Mouse (Mus musculus) activated CD4-positive, CD25-positive, alpha-beta regulatory T cell, adult 4 months (primary cell): ENCODE measurements around the gene Vps35l. TPM values are rescaled to one million over a fixed set of nuclear protein-coding genes. Genes with fewer than 3 reads are reported as not detected.

Source experiments
- ATAC-seq: one replicate; pipeline ENCODE4 v1.8.0; 2017
- polyA plus RNA-seq, 2 experiments: library from polyadenylated mRNA; unstranded; fragments of 100-300 nt; shearing (Covaris generic); gene quantifications; one replicate each; pipeline ENCODE4 v1.2.1; 2017

The Vps35l gene
- polyA plus RNA-seq, 2 experiments from 2014 or later: 54.5 to 62.0 TPM

DNA sequence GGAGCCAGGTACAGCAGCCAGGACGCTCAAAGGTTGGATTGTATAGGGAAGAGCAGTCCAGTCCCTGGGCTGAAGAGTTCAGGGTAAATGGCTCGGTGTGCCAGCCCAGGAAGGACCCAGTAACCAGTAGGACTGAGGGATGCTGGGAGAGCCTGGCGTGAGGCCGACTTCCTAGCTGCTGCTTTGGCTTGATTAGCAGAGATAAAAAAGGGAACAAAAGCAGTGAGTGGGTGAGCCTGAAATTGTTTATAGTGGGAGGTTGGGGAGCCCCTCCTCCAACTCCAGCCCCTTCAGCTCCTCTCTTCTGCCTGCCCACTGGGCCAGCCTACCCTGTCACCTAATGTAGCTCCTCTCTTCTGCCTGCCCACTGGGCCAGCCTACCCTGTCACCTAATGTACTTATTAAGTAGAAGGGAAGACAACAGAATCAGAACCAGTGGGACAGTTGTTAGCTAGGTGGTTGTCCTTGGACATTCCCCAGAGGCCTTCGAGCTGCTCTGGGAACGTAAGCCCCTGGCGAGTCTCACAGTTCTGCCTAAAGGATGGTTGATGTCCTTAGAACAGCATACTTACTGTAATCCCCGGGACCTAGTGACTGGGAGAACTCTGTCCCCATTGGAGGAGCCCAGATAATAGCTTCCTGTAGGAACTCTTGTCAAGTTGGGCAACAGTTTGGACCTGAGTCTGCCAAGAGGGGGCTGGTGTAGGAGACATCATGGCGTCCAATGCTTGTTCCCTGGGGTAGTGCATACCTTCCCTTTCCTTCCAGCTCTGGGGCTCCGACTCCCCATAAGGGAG is 37.8 kb downstream of the Vps35l start:
- ATAC-seq: no peak

DNA sequence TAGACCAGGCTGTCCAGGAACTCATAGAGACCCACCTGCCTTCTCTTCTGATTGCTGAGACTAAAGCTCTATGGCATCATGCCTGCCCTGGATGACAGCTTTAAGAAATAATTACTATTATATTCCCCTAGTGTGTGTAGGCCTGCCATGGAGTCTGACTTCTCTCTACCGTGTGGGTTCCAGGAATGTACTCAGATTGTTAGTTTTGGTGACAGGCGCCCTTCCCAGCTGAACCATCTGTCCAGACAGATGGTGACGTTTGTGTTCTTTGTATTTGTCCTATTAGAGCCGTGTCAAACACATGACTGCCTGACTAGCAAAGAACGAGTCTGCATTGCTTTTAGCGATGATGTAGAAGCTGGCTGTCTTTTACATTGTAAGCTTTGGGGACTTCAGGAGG is 38.5 kb downstream of the Vps35l start:
- no peak for ATAC-seq

DNA sequence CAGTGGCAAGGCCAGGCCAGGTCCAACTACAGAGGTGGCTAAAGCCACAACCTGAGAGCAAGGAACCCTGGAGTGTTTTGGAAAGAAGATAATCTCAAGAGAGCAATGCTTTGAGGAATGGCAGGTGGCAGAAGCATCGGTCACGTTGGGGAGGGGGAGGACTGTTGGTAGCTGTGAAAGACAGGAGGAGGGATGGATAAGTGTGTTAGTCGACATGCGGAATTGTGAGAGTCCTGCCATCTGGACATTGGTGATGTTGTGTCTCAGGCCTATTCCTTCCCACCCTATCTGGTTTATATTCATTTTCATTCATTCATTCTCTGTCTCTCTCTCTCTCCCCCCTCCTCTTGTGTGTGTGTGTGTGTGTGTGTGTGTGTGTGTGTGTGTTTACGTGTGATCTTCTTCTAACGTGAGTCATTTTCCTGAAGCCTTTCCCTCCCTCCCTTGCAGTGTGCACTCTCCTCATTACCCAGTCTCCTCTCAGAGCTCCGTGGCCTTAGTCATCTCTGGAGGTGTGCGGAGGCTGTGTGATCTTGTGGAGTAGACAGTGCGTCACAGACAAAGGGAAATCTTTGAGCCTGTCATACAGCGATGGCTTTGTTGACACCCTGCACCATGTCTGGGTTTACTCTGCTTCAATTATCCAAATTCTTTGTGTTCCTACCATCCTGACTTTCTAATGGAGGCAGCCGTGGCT is 43.4 kb downstream of the Vps35l start:
- no peak for ATAC-seq

- ATAC-seq: no peak
Measured at GRCm38 (mm10) chr7:118786091-118786490, 46.1 kb downstream of the Vps35l start.

GRCm38 (mm10) chr7:118787326-118787725 is 47.3 kb downstream of the Vps35l start:
- no peak for ATAC-seq

DNA sequence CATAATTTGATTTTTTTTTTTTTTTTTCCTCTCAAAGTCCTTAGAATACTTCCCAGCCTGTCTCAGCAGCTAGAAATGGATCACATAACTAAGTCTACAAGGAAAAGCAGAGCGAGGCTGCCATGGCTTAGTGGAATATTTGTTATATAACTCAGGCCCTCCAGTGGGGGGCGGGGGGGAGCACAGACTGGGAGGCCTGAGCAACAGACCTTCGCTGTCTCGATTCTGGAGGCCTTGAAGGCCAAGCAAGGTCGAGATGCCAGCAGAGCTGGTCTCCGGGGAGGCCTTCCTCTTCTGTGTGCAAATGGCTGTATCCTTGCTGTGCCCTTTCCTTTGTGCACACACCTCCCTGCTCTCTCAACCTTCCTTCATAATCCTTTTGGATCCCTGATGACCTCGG is 48.5 kb downstream of the Vps35l start:
- ATAC-seq: no peak

GRCm38 (mm10) chr7:118790292-118790691 is 50.3 kb downstream of the Vps35l start:
- no peak for ATAC-seq

- no peak for ATAC-seq
Measured at GRCm38 (mm10) chr7:118793899-118794298, 53.9 kb downstream of the Vps35l start.

GRCm38 (mm10) chr7:118795779-118796178 is 55.8 kb downstream of the Vps35l start:
- no peak for ATAC-seq

GRCm38 (mm10) chr7:118796838-118797237 is 56.8 kb downstream of the Vps35l start:
- ATAC-seq: no peak

GRCm38 (mm10) chr7:118797600-118797999 is 57.6 kb downstream of the Vps35l start:
- ATAC-seq: no peak

GRCm38 (mm10) chr7:118798105-118798570 is 58.1 kb downstream of the Vps35l start:
- no peak for ATAC-seq

DNA sequence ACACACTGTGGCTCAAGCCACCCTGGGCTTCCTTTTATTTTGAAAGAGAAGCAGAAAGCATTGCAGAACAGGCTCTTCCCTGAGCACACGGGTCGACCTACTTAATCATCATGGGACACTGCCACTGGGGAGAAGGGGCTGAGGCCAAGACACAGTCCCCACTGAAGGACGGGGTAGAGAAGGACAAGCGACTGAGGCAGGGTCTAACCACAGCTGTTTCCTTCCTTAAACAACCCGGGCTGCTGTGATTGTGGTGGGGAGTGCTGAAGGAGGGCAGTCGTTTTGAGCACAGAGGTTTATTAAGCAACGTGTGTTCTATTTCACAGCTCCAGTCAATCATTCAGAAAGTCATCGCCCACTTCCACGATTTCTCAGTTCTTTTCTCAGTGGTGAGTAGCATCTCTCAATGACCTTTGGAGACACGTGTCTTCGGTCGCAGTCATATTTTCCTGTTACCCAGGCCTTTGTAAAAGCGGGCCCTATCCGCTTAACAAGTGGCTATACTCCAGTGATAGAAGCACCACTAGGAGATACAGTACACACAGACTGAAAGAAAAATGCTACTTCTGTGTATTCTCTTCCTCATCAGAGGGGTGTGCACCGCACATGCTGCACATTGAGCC is 60.2 kb downstream of the Vps35l start:
- ATAC-seq: no peak

DNA sequence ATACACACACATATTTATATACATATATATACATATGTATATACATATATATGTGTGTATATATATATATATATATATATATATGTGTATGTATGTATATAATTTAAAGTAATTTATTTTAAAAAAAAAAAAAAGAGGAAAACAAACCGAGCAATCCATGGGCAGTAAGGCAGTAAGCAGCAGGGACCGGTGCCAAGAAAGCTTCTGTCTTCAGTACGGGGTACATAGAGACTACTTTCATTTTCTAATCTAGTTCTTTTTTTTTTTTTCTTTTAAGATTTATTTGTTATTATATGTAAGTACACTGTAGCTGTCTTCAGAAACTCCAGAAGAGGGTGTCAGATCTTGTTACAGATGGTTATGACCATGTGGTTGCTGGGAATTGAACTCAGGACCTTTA is 61.8 kb downstream of the Vps35l start:
- ATAC-seq: no peak

DNA sequence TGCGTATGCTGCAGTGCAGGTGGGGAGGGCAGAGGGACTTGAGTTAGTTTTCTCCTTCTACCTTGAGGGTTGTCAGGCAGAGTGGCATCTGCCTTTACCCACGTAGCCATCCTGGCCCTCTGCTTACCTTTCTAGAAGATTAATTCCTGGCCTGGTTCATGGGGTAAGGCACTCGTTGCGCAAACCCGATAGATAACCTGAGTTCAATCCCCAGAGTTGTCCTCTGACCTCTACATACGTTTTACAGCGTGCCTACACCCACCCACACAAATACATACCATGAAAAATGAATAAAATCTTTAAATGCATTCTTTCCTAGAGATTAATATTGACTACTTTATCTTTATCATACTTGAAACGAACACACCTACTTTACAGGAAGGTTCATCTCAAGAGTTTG is 63.4 kb downstream of the Vps35l start:
- ATAC-seq: no peak

DNA sequence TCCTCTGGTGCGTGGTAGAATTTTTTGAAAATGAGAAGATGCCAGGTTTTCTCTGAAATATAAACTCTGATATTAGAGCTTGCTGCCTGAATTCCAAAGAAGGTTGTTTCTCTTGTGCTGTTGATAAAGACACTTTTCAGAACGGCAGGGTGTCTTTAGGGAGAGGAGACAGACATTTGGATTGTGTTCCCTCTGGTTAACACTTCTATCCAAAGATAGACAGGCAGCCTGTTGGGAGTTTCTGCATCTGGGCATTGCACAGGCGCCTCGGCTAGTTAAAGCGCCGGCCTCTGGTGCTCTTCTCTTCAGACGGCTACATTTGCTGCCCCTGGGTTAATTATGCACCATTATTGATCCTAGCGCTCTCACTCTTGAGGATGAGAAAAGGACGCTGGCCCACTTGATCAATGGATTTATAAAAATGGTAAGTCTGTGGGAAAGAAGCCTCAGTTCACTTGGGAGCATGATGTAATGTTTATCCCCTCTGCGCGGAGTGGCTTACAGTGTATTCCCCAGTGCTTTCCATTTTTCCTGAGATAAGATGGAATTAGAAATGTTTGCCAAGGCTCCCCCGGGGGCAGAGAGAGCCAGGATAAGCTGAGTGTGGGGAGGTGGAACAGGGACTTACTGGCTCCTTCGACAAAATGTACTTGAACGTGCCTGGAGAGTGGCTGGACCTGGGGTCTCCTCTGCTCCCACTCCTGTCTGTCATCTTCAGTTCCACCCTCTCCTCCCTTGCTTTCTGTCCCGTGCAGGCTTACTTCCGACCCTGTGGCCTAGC is 66.8 kb downstream of the Vps35l start:
- ATAC-seq: no peak

DNA sequence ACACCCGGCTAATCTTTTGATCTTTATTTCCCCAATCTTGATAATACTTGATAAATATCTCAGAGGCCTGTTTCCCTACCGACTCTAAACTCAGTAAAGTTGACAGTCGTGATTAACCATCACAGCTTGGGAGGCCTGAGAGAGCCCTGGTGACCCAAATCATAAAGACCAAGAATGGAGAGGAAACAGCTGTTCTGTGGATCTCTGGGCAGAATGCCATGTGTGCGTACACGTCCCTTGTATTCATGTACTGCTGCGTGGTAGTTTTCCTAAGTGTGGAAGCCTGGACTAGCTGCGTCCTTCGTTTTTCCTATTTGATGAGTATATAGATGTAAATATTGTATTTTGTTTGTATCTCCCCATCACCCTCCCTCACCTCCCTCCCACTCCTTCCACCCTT is 67.9 kb downstream of the Vps35l start:
- no peak for ATAC-seq

- no peak for ATAC-seq
Measured at GRCm38 (mm10) chr7:118811407-118812106, 71.5 kb downstream of the Vps35l start.

GRCm38 (mm10) chr7:118813592-118813991 is 73.6 kb downstream of the Vps35l start:
- no peak for ATAC-seq

DNA sequence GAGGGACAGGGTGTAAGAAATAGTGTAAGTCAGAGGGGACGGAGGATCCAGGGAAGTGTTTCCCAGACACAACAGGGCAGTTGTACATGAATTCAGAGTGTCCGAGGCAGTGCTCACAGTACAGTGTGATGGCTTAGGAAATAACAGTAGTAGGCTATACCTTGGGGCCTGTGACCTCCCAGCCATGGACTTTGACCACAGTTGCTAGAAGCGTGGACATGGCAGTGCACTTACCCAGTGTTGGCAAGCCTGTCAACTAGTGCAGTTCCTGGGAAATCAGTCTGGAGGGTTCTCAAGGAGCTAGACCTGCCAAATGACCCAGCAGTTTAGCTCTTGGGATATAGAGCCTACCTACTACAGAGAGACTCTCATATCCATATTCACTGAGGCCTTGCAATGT is 76.2 kb downstream of the Vps35l start:
- no peak for ATAC-seq

- ATAC-seq: no peak
Measured at GRCm38 (mm10) chr7:118817741-118818140, 77.7 kb downstream of the Vps35l start.

- ATAC-seq: no peak
Measured at GRCm38 (mm10) chr7:118819666-118820065, 79.6 kb downstream of the Vps35l start.
